Mouse (Mus musculus) heart, embryonic 14.5 days (tissue): ENCODE data around the gene Htra2. TPM values are rescaled to one million over a fixed set of nuclear protein-coding genes. Genes with fewer than 3 reads are reported as not detected.

ENCODE experiments used
- ATAC-seq: fragments of 200-750 bp; cut with Nextera tagmentation; 2 replicates; pipeline ENCODE4 v1.8.0; 2017; ENCODE audit warnings: low read depth, moderate TSS enrichment; ENCODE audit not compliant: insufficient number of reproducible peaks, insufficient read depth, low FRiP score
- H3K27ac ChIP-seq, 2 experiments: fragments of 200-500 bp in 1 of 2; fragments of 300-500 bp in 1 of 2; sonication (generic) in 1 of 2; replicated peaks in 1 of 2; 2 replicates each; pipeline ENCODE4 v1.5.1; 2012 to 2014; ENCODE audit warnings: low read depth in 2 of 2, low read length in 2 of 2, control low read depth in 1 of 2, mild to moderate bottlenecking in 1 of 2, mixed read lengths in 1 of 2; ENCODE audit not compliant: control insufficient read depth in 1 of 2, insufficient read depth in 1 of 2
- H3K27me3 ChIP-seq: fragments of 300-500 bp; sonication (generic); 2 replicates; pipeline ENCODE4 v1.6.1; 2014; ENCODE audit warnings: mild to moderate bottlenecking, low read length, control low read depth; ENCODE audit not compliant: control insufficient read depth, insufficient read depth
- H3K36me3 ChIP-seq: fragments of 300-500 bp; sonication (generic); 2 replicates; pipeline ENCODE4 v1.6.1; 2014; ENCODE audit warnings: mild to moderate bottlenecking, control low read depth, low read length, mixed read lengths; ENCODE audit not compliant: control insufficient read depth, insufficient read depth
- H3K4me1 ChIP-seq, 2 experiments: fragments of 200-500 bp in 1 of 2; fragments of 300-500 bp in 1 of 2; sonication (generic) in 1 of 2; 2 replicates each; pipeline ENCODE4 v1.6.1; 2012 to 2014; ENCODE audit warnings: low read length in 2 of 2, control low read depth in 1 of 2, mixed read lengths in 1 of 2; ENCODE audit not compliant: control insufficient read depth in 2 of 2, insufficient read depth in 2 of 2
- H3K4me2 ChIP-seq: fragments of 300-500 bp; sonication (generic); 2 replicates; pipeline ENCODE4 v1.6.1; 2014; ENCODE audit warnings: mild to moderate bottlenecking, low read length
- H3K4me3 ChIP-seq, 2 experiments: fragments of 200-500 bp in 1 of 2; fragments of 300-500 bp in 1 of 2; sonication (generic) in 1 of 2; 2 replicates each; pipeline ENCODE4 v1.5.1; 2012 to 2014; ENCODE audit warnings: low read length in 2 of 2, mild to moderate bottlenecking in 2 of 2, control low read depth in 1 of 2, low read depth in 1 of 2, moderate library complexity in 1 of 2; ENCODE audit not compliant: control insufficient read depth in 1 of 2, insufficient read depth in 1 of 2
- H3K9ac ChIP-seq: fragments of 300-500 bp; sonication (generic); 2 replicates; pipeline ENCODE4 v1.6.1; 2014; ENCODE audit warnings: mild to moderate bottlenecking, low read length
- H3K9me3 ChIP-seq: fragments of 300-500 bp; sonication (generic); 2 replicates; pipeline ENCODE4 v1.6.1; 2016; ENCODE audit warnings: low read length, control low read depth; ENCODE audit not compliant: control insufficient read depth
- WGBS: fragments of 180-500 bp; shearing (Covaris S2); extraction: QIAGEN DNeasy Blood & Tissue Kit; methylation state at CpG from one replicate; pipeline ENCODE4 v1.1.7; 2014; 5-methylcytosine and 5-hydroxymethylcytosine counted together
- polyA plus RNA-seq: library from polyadenylated mRNA; unstranded; fragments of >200 nt; fragmentation: Nextera tagmentation; extraction: Ambion mirVana; gene quantifications from 2 replicates; pipeline ENCODE4 v1.2.1, GENCODE M21; 2014

The Htra2 gene
- polyA plus RNA-seq, 1 experiment from 2014 or later: 47.6 TPM

DNA sequence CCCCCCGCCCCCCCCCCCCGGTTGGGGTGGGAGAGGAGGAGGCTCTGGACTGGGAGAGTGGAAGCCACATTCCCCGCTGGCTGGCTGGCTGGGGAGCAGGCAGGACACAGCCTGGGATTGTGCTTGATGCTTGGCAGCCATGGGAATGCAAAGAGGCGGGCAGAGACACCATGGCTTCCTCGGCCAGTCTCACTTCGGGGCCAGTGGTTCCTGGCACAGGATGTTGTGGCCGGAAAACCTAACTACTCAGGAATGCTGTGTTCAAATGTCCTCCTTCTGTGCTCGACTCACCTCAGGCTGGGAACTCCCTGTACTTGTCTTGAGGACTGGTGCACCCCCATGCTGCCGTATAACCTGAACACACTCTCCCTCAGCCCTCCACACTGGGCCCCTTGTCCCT is 27.4 kb downstream of the Htra2 start:
- no peak overlapping the region for H3K4me2 ChIP-seq
- no peak overlapping the region for H3K9ac ChIP-seq
- H3K9me3 ChIP-seq: no peaks in the 10 kb centered on the region
- H3K4me3 ChIP-seq: no peak overlapping the region
- peaks cover 10 to 18% of the 10 kb centered on the region in 2 experiments for H3K4me1 ChIP-seq
- peaks cover 27% of the 10 kb centered on the region for H3K27me3 ChIP-seq
- 0 out of 2 replicates have a peak, but pooled peaks cover 4% of the 10 kb centered on the region for H3K36me3 ChIP-seq
- 43% methylated on average over 7 of the region's 9 CpGs for WGBS
- ATAC-seq: no peak
- H3K27ac ChIP-seq: no peak overlapping the region

DNA sequence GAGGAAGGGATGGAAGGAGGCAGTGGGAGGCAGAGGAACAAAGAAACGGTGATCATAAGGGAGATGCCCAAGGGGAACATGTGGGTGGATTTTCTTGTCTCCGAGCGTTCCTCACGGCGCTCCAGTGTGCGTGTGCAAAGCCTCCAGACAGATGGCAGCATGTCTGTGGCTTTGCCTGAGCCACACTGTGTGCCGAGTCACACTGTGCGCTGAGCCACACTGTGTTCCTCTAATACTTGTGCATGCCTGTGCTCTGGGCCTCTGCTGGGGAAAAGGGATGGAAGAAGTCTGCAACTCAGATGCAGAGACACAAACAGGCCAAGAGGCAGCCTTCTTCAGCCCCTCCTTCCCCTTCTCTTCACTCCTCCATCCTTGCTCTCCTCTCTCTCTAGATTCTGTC is 27.8 kb downstream of the Htra2 start:
- Histone ChIP-seq H3K9ac (no peak overlapping the region), H3K27me3 (peaks cover 27% of the 10 kb centered on the region), H3K9me3 (no peaks in the 10 kb centered on the region), H3K4me2 (no peak overlapping the region), H3K4me3 (no peak overlapping the region), H3K27ac (no peak overlapping the region), H3K4me1 (peaks cover 8 to 18% of the 10 kb centered on the region in 2 experiments), H3K36me3 (0 out of 2 replicates have a peak, but pooled peaks cover 4% of the 10 kb centered on the region)
- no peak for ATAC-seq
- 76% methylated on average over 8 of the region's 8 CpGs for WGBS

DNA sequence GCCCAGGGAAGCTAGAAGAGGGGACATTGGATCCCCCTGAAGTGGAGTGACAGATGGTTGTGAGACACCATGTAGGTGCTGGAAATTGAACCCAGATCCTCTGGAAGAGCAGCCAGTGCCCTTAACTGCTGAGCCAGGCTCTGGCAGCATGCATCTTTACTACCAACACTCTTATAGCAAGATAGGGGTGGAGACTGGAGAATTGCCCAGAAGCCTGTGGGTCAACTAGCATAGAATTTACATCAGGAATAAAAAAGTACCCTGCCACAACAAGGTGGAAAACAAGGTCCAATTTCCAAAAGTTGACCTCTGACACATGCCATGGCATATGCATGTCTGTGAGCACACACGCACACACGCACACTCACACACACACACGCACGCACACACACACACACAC is 29.9 kb downstream of the Htra2 start:
- Histone ChIP-seq H3K4me3 (no peak overlapping the region), H3K4me1 (peaks cover 3 to 13% of the 10 kb centered on the region in 2 experiments; a peak in 3 of 4 replicates), H3K27ac (no peak overlapping the region), H3K27me3 (peaks cover 16% of the 10 kb centered on the region), H3K9me3 (no peaks in the 10 kb centered on the region), H3K4me2 (no peak overlapping the region), H3K9ac (no peak overlapping the region), H3K36me3 (no peaks in the 10 kb centered on the region)
- ATAC-seq: no peak
- 93% methylated on average over 4 of the region's 4 CpGs for WGBS

DNA sequence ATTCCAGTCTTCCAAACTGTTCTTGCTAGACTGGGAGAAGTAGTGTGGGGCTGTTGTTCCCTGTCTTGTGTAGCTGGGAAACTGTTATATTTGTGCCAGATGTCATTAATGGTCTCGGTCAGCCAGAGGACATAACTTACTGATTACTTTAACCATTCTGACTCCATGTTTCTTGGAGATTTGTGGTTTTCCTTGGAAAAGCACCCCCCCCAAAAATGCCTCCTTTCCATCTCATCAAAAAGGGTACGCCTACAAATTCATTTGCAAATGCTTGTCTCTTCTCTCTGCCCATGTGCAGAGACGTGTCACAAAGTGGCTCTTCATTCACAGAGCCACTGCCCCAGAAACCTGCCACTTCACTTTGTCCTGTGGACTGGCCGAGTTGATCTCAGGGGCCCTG is 30.7 kb downstream of the Htra2 start:
- Histone ChIP-seq H3K27ac (no peak overlapping the region), H3K4me2 (no peak overlapping the region), H3K4me3 (no peak overlapping the region), H3K9ac (no peak overlapping the region), H3K36me3 (no peaks in the 10 kb centered on the region), H3K27me3 (peaks cover 16% of the 10 kb centered on the region), H3K4me1 (peaks cover 0 to 6% of the 10 kb centered on the region in 2 experiments; a peak in 1 of 4 replicates), H3K9me3 (no peaks in the 10 kb centered on the region)
- ATAC-seq: no peak
- WGBS: 74% methylated on average over 4 of the region's 4 CpGs

DNA sequence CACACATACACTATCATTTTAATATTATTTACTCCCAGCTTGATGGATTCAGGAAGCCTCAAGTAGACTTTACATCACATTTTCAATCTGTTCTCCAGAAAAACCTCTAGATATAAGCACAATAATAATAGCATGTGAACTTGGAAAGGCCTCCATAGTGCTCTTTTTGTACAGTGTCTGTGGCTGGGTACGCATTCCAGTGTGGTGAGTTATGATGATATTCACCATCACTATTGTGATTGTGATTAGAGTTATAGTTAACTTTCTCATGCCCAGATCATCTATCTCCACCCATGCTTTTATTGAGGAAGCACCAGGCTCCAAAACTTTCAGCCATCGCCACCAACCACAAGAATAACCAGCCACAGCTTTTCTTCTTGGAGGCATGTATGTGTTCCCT is 31.3 kb downstream of the Htra2 start:
- no peak for ATAC-seq
- Histone ChIP-seq H3K27me3 (peaks cover 10% of the 10 kb centered on the region), H3K4me2 (no peak overlapping the region), H3K4me3 (no peak overlapping the region), H3K36me3 (no peaks in the 10 kb centered on the region), H3K27ac (no peak overlapping the region), H3K4me1 (peaks cover 0 to 6% of the 10 kb centered on the region in 2 experiments; a peak in 1 of 4 replicates), H3K9ac (no peak overlapping the region), H3K9me3 (no peaks in the 10 kb centered on the region)
- WGBS: 86% methylated on average over 2 of the region's 2 CpGs

DNA sequence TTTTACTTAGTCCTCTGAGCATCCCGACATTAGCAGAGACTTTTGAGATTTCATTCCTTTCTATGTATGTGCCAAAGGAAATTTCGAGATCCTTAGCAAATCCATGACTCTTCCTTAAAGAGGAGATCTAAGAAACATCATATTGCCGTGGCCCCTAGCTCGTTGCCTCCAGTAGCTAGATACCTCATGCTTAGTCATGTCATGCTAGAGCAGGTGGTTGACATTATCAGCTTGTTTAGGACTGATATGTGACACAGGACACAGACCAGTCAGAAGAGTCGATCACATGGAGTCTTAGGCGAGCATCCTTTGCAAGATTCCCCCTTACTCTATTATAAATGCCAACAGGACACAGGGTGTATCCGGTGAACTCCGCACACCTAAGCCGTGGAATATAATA is 32.1 kb downstream of the Htra2 start:
- Histone ChIP-seq H3K4me2 (no peak overlapping the region), H3K4me1 (peaks cover 0 to 6% of the 10 kb centered on the region in 2 experiments; a peak in 1 of 4 replicates), H3K27ac (no peak overlapping the region), H3K9ac (no peak overlapping the region), H3K9me3 (no peaks in the 10 kb centered on the region), H3K36me3 (no peaks in the 10 kb centered on the region), H3K27me3 (peaks cover 4% of the 10 kb centered on the region; the same call in 1 of the 2 replicates), H3K4me3 (no peak overlapping the region)
- WGBS: 74% methylated on average over 9 of the region's 9 CpGs
- ATAC-seq: no peak

DNA sequence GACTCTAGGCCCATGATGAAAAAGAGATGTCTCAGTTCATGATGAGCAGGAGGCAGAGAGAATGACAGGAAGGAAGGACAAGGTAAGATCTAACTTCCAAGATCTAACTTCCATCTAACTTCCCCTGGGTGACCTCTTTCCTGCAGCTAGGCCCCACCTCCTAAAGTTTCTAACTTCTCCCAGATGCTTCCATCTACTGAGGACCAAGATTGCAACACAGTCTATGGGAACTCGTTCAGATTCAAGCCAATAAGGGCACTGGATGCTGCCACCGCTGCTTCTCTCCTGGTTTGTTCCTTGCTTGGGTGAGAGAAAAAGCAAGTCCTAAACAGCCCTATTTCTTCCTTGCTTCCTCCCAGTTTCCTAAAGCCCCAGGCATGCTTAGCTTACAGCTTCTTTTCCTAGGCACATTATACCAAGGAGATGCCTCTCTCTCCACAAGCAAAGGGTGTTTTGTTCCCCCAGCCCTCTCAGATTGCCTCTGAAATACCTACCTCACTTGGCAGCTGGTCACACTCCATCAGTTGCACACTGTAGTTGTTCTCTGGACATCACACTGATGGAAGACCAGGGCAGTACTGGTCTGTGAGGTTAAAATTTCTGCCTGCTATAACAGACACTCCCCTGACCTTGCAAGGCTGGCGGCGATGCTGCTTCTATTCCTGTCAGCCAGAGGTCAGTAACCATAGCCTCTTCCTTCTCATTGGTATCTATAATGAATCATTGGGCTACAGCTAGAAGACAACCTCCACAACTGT is 34.1 kb downstream of the Htra2 start:
- no peaks in the 10 kb centered on the region for H3K36me3 ChIP-seq
- no peak overlapping the region for H3K27ac ChIP-seq
- no peak for ATAC-seq
- H3K4me3 ChIP-seq: no peak overlapping the region
- no peak overlapping the region for H3K4me2 ChIP-seq
- H3K9ac ChIP-seq: no peak overlapping the region
- 71% methylated on average over 4 of the region's 4 CpGs for WGBS
- no peaks in the 10 kb centered on the region for H3K27me3 ChIP-seq
- H3K4me1 ChIP-seq: peaks cover 0 to 7% of the 10 kb centered on the region in 2 experiments; a peak in 1 of 4 replicates
- no peaks in the 10 kb centered on the region for H3K9me3 ChIP-seq
